Mouse (Mus musculus) cerebellum, adult 11-12 months (tissue): ENCODE results near the gene Acsl6.
"Not testable (repeated sequence)": the region's sequence is repeated elsewhere in the genome, so short reads cannot be mapped to it uniquely, and the experiment has no call there.

Source experiments
- DNase-seq: peaks from one replicate; pipeline ENCODE4 v3.0.0; 2022

Acsl6 gene

DNA sequence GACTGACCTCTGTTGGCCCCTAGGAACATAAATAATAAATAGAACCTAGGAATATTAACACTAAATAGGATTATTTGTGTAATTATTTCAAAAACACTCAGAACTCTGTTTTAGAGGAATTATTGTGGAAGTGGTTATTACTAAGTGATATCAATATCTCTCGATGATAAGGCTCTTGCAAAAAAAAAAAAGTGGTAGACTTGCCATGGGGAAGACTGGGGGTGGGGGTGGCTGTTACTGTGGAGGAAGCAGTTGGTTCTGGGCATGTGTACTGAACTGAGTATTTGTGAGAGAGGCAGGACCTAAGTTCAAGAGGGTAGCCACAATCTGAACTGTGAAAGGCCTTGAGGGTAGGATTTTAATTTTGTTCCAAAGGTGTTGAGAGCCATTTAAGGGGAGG, 93.1 kb downstream of the Acsl6 start:
- no peak for DNase-seq

GRCm38 (mm10) chr11:54398058-54398457, 94.5 kb downstream of the Acsl6 start:
- no peak for DNase-seq

- DNase-seq = not testable (repeated sequence)
These were observed 97.2 kb downstream of the Acsl6 start for GRCm38 (mm10) chr11:54400803-54401202.

- no peak for DNase-seq
These were observed 101.3 kb downstream of the Acsl6 start for GRCm38 (mm10) chr11:54404885-54405284.

DNA sequence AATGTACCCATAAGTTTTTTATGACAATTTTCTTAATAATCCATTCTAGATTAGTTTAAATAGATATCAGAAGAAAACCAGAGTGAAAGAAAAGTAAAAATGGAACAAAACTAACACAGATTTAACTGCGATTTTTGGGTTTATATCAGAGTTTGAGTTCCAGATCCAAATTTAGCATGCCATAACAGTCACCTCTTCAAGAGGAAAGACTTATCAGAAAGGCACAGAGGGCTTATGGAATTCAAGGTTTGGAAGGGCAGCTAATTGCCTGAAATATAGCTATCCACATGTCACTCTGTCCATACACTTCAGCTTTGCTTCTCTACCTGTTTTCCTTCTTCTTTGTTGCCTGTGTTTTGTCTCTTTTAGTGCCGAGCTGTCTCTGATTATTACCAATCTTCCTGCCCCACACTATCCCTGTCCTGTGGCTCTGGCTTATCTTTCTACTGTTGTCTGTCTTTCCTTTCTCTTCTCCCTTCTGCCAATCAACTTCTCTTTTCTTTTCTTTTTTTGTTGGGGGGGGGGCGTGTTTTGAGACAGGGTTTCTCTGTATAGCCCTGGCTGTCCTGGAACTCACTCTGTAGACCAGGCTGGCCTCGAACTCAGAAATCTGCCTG, 103.4 kb downstream of the Acsl6 start:
- DNase-seq = no peak

DNA sequence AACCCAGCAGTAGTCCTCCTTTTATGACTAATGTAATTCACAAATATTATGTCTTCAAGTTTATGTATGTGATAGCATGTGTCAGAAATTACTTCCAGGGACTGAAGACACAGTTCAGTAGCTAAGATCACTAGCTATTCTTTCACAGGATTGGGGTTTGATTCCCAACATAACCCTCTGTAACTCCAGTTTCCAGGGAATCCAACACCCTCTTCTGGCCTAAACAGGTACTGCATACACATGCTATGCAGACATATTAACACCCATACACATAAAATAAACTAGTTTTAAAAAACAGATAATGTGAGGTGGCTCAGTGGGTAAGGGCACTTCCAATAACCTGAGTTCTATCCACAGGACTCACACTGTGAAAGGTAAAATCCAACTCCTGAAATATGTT, 107.0 kb downstream of the Acsl6 start:
- DNase-seq = no peak

DNA sequence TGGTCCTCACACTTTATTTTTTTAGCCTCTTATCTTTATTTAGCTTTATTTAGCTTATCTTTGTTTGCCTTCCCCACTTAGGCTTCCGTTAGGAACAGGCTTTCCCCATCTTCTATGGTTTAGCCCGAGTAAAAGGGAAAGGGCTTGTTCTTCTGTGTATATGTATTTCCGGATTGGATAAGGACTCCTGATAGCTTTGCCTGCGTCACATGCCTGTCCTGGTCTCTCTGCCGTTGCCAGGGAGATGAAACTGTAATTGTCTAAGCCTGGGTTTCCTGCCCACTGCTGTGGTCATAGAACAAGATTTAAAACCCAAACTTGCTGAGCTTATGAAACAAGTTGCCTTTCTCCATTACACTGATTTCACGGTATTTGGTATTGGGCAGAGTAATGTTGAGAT, 109.4 kb downstream of the Acsl6 start:
- DNase-seq = no peak
